Mouse (Mus musculus): ENCODE measurements around the gene Akap7. TPM values are rescaled to one million over a fixed set of nuclear protein-coding genes. Genes with fewer than 3 reads are reported as not detected.

Gene Akap7
- total RNA-seq, 2 experiments from 2014 or later, result 53.2 to 68.6 TPM

DNA sequence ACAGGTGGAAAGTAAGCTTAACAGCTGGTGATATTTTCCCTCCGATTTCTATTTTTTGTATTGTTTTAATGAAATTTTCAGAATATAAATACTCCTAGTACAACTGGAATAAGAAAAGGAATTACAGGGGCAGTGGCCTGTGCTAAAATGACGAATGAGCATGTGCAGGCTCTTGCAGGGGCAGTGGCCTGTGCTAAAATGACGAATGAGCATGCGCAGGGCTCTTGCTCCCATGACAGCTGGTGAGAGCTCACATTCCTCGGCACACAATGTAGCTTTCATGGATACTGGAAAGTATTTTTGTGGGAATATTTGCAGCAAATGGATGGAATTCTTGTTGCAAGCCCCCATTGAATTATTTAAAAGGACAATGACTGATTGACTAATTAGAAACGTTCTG is 46.5 kb downstream of the Akap7 start:
- intact Hi-C loops (cut with DNase I), result loop anchor here (10.0 kb wide), 1 partner anchor 1074 kb away; no protein-coding TSS in a partner anchor
- DNase-seq, result no peak

DNA sequence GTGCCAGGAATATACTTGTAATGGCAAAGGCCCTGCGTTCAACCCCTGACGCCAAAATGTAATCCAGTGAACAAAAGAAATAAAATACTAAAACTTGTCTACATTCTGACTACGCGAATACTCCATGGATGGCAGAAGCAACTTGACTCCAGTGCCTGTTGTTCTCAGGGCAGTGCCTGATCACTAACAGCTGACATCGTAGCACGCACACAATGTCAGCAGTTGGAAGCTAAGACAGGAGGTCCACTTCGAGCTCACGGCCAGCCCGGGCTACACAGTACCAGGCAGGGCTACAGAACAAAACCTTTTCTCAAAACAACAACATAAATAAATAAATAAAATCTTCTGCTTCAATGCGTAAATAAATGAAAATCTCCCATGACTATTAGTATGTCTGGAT is 46.9 kb downstream of the Akap7 start:
- intact Hi-C loops (cut with DNase I), result loop anchor here (10.0 kb wide), 1 partner anchor 1074 kb away; no protein-coding TSS in a partner anchor
- no peak for DNase-seq

DNA sequence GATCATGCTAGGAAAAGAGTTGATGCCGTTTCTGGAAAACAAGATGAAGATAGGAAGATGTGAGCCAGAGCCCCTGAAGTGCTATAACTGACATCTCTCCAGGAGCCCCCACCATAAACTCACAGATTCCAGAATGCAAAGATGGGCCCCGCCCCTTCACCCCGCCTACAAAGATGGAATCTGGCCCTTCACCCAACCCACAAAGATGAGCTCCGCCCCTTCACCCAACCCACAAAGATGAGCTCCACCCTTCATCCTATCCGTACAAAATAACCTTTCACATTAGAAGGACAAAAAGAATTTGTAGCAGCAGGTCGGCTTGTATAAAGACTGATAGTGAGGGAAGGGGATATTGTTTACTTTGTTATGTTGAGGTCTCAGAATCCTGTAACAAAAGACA is 49.5 kb downstream of the Akap7 start:
- no peak for DNase-seq
- intact Hi-C loops (cut with DNase I), result no loop called here

DNA sequence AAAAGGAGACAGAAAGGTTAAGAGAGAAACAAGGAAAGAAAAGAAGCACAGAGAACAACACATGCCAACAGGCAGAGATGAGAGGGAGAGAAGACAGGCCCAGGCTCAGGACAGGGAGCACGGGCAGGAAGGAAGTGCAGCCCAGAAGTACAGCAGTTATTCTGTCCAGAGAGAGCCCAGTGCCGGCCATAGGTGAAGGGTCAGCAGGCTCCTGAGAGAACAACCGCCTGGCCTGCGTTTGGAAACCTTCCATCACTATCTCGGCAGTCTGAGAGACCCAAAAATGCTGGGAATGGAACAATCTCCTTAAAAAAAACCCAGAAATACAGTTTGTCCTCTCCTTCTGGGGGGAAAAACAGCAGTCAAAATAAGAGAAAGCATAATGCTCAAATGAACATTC is 50.2 kb downstream of the Akap7 start:
- intact Hi-C loops (cut with DNase I), result no loop called here
- DNase-seq, result no peak

DNA sequence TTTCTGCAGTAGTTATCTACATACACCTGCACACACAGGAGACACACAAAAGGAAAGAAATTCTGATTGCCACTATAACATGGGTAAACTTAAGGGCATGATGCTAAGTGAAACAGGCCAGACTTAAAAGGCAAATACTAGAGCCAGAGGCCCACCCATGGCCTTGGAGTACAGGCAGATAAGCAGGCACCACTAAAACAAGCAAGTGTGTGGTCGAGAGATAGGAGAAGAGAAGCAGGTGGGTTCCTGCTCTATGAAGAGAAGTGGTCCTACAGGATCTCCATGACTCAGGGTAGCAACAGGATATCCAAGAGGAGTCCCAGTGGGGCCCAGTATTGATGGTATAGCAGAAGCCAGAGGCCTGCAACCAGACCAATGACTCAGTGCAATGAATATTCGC is 54.2 kb downstream of the Akap7 start:
- DNase-seq, result no peak
- intact Hi-C loops (cut with DNase I), result no loop called here

- intact Hi-C loops (cut with DNase I), result no loop called here
- no peak for DNase-seq
Observed at GRCm38 (mm10) chr10:25253006-25253405, 54.7 kb downstream of the Akap7 start.

GRCm38 (mm10) chr10:25250108-25250507 is 57.6 kb downstream of the Akap7 start:
- intact Hi-C loops (cut with DNase I), result no loop called here
- DNase-seq, result peak; percentile 56 to 68

DNA sequence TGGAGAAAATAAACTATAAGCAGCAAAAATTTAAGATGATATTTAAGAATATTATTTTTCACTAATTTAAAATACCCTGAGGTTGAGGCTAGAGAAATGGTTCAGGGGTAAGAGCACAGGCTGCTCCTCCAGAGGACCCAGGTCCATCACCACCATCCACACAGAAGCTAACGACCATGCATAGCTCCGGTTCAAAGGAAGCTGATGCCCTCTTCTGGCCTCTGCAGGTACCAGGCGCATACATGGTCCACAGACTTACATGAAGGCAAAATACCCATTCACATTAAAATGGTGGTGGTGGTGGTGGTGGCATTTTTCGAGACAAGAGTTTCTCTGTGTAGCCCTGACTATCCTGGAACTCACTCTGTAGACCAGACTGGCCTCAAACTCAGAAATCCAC is 61.5 kb downstream of the Akap7 start:
- intact Hi-C loops (cut with DNase I), result no loop called here
- DNase-seq, result no peak

GRCm38 (mm10) chr10:25239156-25239555 is 68.5 kb downstream of the Akap7 start:
- intact Hi-C loops (cut with DNase I), result loop anchor here (5.0 kb wide), 1 partner anchor 277 kb away; no protein-coding TSS in a partner anchor
- DNase-seq, result peak; percentile 16 to 22

DNA sequence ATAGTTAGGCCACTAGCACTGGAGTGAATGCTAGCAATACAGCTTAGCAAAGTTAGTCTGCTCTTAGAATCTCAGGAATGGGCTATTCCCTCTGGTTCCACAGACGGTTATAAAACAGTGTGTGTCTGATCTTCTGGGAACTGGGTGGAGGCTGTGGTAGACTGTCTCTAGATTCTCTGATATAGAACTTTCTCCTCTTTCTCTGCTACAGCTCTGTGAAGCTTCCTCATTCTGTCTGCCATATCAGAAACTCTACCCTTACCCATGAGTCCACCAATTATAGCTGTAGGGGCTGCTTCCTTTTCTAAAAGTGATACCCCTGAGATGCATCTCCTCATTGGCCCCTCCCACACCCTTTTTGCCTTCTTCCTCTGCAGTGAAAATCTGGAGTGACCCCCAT is 73.6 kb downstream of the Akap7 start:
- intact Hi-C loops (cut with DNase I), result no loop called here

DNA sequence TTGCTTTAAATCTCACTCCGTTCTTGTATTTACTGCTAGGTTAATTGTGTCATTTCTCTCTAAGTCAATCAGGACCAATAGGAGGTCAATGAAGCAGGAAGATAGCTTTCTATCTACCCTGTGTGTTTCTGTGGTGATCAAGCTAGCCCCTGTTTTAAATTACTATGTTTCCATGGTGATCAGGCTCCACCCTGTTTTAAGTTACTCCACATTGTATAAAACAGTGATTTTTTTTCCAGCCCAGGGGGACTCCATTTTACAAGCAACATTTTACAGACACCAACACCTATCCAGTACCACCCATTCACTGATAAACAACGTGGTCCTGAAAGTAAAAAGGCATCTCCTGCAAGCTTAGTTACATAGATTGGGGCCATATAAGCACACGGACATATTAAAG is 75.0 kb downstream of the Akap7 start:
- intact Hi-C loops (cut with DNase I), result no loop called here
- DNase-seq, result no peak

More for the DNA sequence above, 73.6 kb downstream of the Akap7 start:
- DNase-seq, result no peak

GRCm38 (mm10) chr10:25231358-25231757 is 76.3 kb downstream of the Akap7 start:
- DNase-seq, result no peak
- intact Hi-C loops (cut with DNase I), result no loop called here

GRCm38 (mm10) chr10:25224371-25224770 is 83.3 kb downstream of the Akap7 start:
- DNase-seq, result no peak
- intact Hi-C loops (cut with DNase I), result no loop called here

GRCm38 (mm10) chr10:25220754-25221153 is 86.9 kb downstream of the Akap7 start:
- intact Hi-C loops (cut with DNase I), result no loop called here
- DNase-seq, result no peak

DNA sequence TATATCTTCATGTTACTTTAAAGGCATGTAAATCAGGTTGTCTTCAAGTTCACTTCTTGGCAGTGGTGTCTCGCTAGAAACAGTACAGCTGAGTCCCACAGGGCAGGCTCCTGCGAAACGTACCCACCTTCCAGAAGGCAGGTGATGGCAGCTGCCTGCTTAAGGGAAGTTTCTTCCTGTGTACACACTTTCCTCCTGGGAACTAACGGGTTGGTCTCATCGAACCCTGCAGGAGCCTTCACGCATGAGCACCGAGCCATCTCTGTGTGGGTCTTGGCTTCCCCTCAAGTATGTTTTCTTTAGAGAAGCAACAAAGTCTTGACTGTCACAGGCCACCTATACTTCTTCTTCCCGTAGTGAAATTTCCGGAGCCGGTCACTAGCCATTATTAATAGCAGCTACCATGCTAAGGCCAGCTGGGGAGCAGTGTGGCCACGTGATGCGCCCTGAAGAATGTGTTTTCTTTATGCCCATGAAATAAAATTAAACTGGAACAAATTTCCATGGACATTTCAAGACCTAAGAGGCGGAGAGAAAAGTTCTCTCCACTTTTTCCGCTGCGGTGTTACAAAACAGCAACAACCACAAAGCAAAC is 87.7 kb downstream of the Akap7 start:
- DNase-seq, result no peak
- intact Hi-C loops (cut with DNase I), result loop anchor here (1.0 kb wide), 2 partner anchors 259 to 351 kb away; partner anchors contain the start of gene Med23

GRCm38 (mm10) chr10:25219220-25219628 is 88.4 kb downstream of the Akap7 start:
- intact Hi-C loops (cut with DNase I), result loop anchor here (1.0 kb wide), 2 partner anchors 258 to 350 kb away; partner anchors contain the start of gene Med23
- peak; percentile 62 to 76 for DNase-seq

DNA sequence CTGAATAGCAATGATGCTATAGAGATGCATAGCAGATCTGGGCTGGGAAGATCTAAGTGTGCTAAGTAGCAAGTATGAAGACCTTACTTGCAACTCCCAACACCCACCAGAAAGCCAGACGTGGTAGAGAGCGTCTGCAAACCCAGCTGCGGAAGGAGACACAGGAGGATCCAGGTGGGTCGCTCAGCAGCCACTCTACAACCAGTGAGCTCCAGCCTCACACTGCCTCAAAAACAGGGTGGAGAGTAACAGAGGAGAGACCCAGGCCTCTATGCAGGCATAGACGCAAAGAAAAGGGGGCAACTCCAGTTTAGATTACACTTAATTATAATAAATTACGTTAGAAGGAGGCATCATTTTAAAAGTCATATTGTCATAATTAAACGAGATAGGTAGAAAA is 88.9 kb downstream of the Akap7 start:
- no peak for DNase-seq
- intact Hi-C loops (cut with DNase I), result loop anchor here (1.0 kb wide), 2 partner anchors 257 to 349 kb away; partner anchors contain the start of gene Med23

- intact Hi-C loops (cut with DNase I), result no loop called here
- no peak for DNase-seq
Observed at GRCm38 (mm10) chr10:25215977-25216376, 91.7 kb downstream of the Akap7 start.

GRCm38 (mm10) chr10:25213716-25214115 is 94.0 kb downstream of the Akap7 start:
- intact Hi-C loops (cut with DNase I), result no loop called here
- DNase-seq, result no peak

DNA sequence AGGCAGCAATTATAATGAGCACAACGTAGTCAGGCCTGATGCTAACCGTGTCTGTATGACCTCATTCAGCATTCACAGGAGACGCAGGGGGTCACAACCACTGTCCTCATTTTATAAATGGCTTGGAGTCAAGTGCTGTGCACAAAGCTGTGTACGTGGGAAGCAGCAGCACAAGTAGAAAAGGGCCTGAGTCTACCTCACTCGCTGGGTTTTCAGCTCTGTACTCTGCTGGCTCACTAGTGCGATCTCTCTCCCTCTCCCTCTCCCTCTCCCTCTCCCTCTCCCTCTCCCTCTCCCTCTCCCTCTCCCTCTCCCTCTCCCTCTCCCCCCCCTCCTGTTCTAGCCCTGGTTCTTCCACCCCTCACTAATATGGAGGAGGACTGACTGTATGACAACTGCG is 99.1 kb downstream of the Akap7 start:
- DNase-seq, result no peak
- intact Hi-C loops (cut with DNase I), result no loop called here

DNA sequence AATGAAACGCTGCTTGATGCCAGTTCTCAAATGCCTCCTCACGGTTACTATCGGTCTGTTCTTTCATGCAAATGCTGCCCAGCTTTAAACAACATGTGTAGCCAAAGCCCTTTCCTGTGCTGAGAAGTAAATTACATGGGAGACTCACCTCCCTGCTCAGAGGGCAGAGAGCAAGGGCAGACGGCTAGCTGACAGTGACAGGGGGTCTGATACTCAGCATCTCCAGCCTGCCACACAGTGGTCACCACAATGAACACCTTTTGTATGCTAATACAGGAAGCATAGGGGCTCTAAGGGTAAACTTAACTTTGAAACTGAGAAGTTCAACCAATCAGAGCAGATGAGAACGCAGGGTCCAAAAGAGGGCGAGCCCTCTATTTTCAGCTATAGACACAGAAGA is 99.8 kb downstream of the Akap7 start:
- DNase-seq, result no peak
- intact Hi-C loops (cut with DNase I), result no loop called here

DNA sequence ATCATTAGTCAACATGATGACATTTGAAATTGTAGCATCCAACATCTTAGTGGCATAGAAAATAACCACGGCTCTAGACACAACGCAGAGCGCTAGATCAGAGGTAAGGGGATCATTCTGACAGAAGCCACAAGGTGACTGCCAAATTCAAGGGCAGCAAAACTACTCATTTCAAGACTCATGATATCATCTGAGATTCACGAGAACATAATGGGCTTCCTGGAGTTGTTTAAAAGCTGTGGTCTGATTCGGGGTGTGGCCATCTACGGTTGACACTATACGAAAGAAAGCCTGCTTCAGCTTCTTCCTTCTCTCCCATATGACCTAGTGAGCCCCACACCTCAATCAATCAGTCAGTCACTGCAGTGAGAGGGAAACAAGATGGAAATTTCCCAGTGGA is 107.0 kb downstream of the Akap7 start:
- DNase-seq, result no peak
- intact Hi-C loops (cut with DNase I), result no loop called here
